In genomic region chr1:131224848-131225471, GRCm38 (mm10) we compare ENCODE assay signal across 12 mouse cellular contexts. TPM values are rescaled to one million over a fixed set of nuclear protein-coding genes. Genes with fewer than 3 reads are reported as not detected.
A peak's percentile ranks its signal among the peaks of the same experiment; 100 is the strongest.
DNase-seq lines count a peak whose midpoint lies in the region; ATAC-seq and TF ChIP-seq lines count a peak whose summit lies in the region.
"Had no signal": no experiment of that assay in that cellular context is flagged by ENCODE, and none has a peak within 500 bp of the region (broad histone marks: within the 10 kb centered on the region; RNA-seq: fewer than 3 reads in every experiment).

No protein-coding gene starts in this region.

- no peaks in the 10 kb centered on the region for H3K27me3 ChIP-seq in embryonic facial prominence, embryonic 11.5 days (ENCODE audit: control insufficient read depth, insufficient read depth, low read length)
- no peaks in the 10 kb centered on the region for H3K27me3 ChIP-seq in embryonic facial prominence, embryonic 10.5 days (replicated peaks; ENCODE audit: low read depth, poor library complexity, severe bottlenecking)
- no peaks in the 10 kb centered on the region for H3K27me3 ChIP-seq in Patski
- no peaks in the 10 kb centered on the region for H3K27me3 ChIP-seq in kidney, adult 2 months (replicated peaks; ENCODE audit: control insufficient read depth, insufficient read depth, low read length)
- no peaks in the 10 kb centered on the region for H3K27me3 ChIP-seq in limb, embryonic 14.5 days (ENCODE audit: control insufficient read depth, insufficient read depth, low read length)
- H3K27me3 ChIP-seq in liver, embryonic 11.5 days (replicated peaks; ENCODE audit: control insufficient read depth, insufficient read depth, low read length): no peaks in the 10 kb centered on the region
- H3K27me3 ChIP-seq in forebrain, postnatal 0 days (ENCODE audit: insufficient read depth, low read length): no peaks in the 10 kb centered on the region

- H3K36me3 ChIP-seq in embryonic facial prominence, embryonic 11.5 days (replicated peaks; ENCODE audit: control insufficient read depth, insufficient read depth, low read depth, low read length): no peaks in the 10 kb centered on the region
- no peaks in the 10 kb centered on the region for H3K36me3 ChIP-seq in embryonic facial prominence, embryonic 10.5 days (replicated peaks)
- no peaks in the 10 kb centered on the region for H3K36me3 ChIP-seq in kidney, adult 2 months (ENCODE audit: control insufficient read depth, insufficient read depth, low read length)
- no peaks in the 10 kb centered on the region for H3K36me3 ChIP-seq in limb, embryonic 14.5 days (ENCODE audit: control insufficient read depth, insufficient read depth, low read length)
- no peaks in the 10 kb centered on the region for H3K36me3 ChIP-seq in liver, embryonic 11.5 days (ENCODE audit: control insufficient read depth, insufficient read depth, low read length)
- no peaks in the 10 kb centered on the region for H3K36me3 ChIP-seq in forebrain, postnatal 0 days (ENCODE audit: insufficient read depth)

- 75% methylated on average over 12 of the region's 12 CpGs for WGBS in embryonic facial prominence, embryonic 11.5 days
- 65% methylated on average over 12 of the region's 12 CpGs for WGBS in embryonic facial prominence, embryonic 10.5 days
- WGBS in kidney, adult 2 months: 32% methylated on average over 12 of the region's 12 CpGs
- 73% methylated on average over 12 of the region's 12 CpGs for WGBS in limb, embryonic 14.5 days
- WGBS in liver, embryonic 11.5 days: 75% methylated on average over 12 of the region's 12 CpGs
- WGBS in forebrain, postnatal 0 days: 69% methylated on average over 12 of the region's 12 CpGs

- H3K9me3 ChIP-seq in embryonic facial prominence, embryonic 11.5 days (replicated peaks; ENCODE audit: control insufficient read depth, low read length): no peaks in the 10 kb centered on the region
- H3K9me3 ChIP-seq in embryonic facial prominence, embryonic 10.5 days: no peaks in the 10 kb centered on the region
- H3K9me3 ChIP-seq in limb, embryonic 14.5 days (ENCODE audit: control insufficient read depth, low read length): no peaks in the 10 kb centered on the region
- H3K9me3 ChIP-seq in liver, embryonic 11.5 days (ENCODE audit: control insufficient read depth, low read length): no peaks in the 10 kb centered on the region
- H3K9me3 ChIP-seq in forebrain, postnatal 0 days (ENCODE audit: low read length): no peaks in the 10 kb centered on the region
- H3K9me3 ChIP-seq: heart, embryonic 10.5 days had no signal

- TF ChIP-seq CTCF in Patski (IDR thresholded peaks at IDR 0.05): no peak
- TF ChIP-seq CTCF in kidney, adult 2 months (conservative IDR thresholded peaks at IDR 0.05; ENCODE audit: insufficient read depth, insufficient read length, low read depth, low read length): no peak
- no peak for TF ChIP-seq CTCF in forebrain, postnatal 0 days (IDR thresholded peaks at IDR 0.05; ENCODE audit: low read depth)

- no peak overlapping the region for H3K9ac ChIP-seq in embryonic facial prominence, embryonic 11.5 days (replicated peaks; ENCODE audit: low read length)
- no peak overlapping the region for H3K9ac ChIP-seq in limb, embryonic 14.5 days (ENCODE audit: low read depth, low read length, severe bottlenecking)
- no peak overlapping the region for H3K9ac ChIP-seq in liver, embryonic 11.5 days (ENCODE audit: low read depth, low read length)
- H3K9ac ChIP-seq in forebrain, postnatal 0 days: no peak overlapping the region

- POLR2A ChIA-PET in Patski (lab: Charles Lee): interaction anchor here (0.7 kb wide), 2 partner anchors 10 to 65 kb away, joined by 3 read pairs; no protein-coding TSS in a partner anchor

- in situ Hi-C loops in Patski (cut with MboI; ENCODE audit: low pct_unique_long_range_greater_than_20kb): no loop called here

- no peak overlapping the region for H3K4me3 ChIP-seq in embryonic facial prominence, embryonic 11.5 days (ENCODE audit: low read depth, low read length)
- no peak overlapping the region for H3K4me3 ChIP-seq in embryonic facial prominence, embryonic 10.5 days
- no peak overlapping the region for H3K4me3 ChIP-seq in kidney, adult 2 months (ENCODE audit: insufficient read depth, low read depth, low read length)
- H3K4me3 ChIP-seq in limb, embryonic 14.5 days (replicated peaks; ENCODE audit: low read length): no peak overlapping the region
- H3K4me3 ChIP-seq in liver, embryonic 11.5 days (ENCODE audit: low read depth, low read length): no peak overlapping the region
- H3K4me3 ChIP-seq in forebrain, postnatal 0 days (ENCODE audit: low read depth, low read length): no peak overlapping the region
- H3K4me3 ChIP-seq: heart, embryonic 10.5 days had no signal

- no peak overlapping the region for H3K4me2 ChIP-seq in embryonic facial prominence, embryonic 11.5 days (ENCODE audit: low read depth, low read length)
- no peak overlapping the region for H3K4me2 ChIP-seq in limb, embryonic 14.5 days (replicated peaks; ENCODE audit: low read depth, low read length, severe bottlenecking)
- no peak overlapping the region for H3K4me2 ChIP-seq in liver, embryonic 11.5 days
- H3K4me2 ChIP-seq in forebrain, postnatal 0 days (ENCODE audit: low read depth): no peak overlapping the region

- H3K4me1 ChIP-seq in embryonic facial prominence, embryonic 11.5 days (ENCODE audit: control insufficient read depth, insufficient read depth, low read length): no peaks in the 10 kb centered on the region
- 0 out of 2 replicates have a peak, but pooled peaks cover 3% of the 10 kb centered on the region for H3K4me1 ChIP-seq in embryonic facial prominence, embryonic 10.5 days
- no peaks in the 10 kb centered on the region for H3K4me1 ChIP-seq in kidney, adult 2 months (ENCODE audit: control insufficient read depth, insufficient read depth, low read length)
- no peaks in the 10 kb centered on the region for H3K4me1 ChIP-seq in limb, embryonic 14.5 days (ENCODE audit: control insufficient read depth, insufficient read depth, low read length)
- H3K4me1 ChIP-seq in liver, embryonic 11.5 days (replicated peaks; ENCODE audit: control insufficient read depth, insufficient read depth, low read length): no peaks in the 10 kb centered on the region
- H3K4me1 ChIP-seq in forebrain, postnatal 0 days (ENCODE audit: insufficient read depth): no peaks in the 10 kb centered on the region

- no peak for DNase-seq in embryonic facial prominence, embryonic 11.5 days (ENCODE audit: low spot score)
- DNase-seq in embryonic facial prominence, embryonic 10.5 days (ENCODE audit: low spot score): no peak
- no peak for DNase-seq in Patski (ENCODE audit: low read depth, low spot score)
- peak; percentile 67 for DNase-seq in kidney, adult 2 months
- no peak for DNase-seq in limb, embryonic 14.5 days (ENCODE audit: low spot score)
- no peak for DNase-seq in left cerebral cortex, adult 11 months (ENCODE audit: low spot score)
- no peak for DNase-seq in liver, embryonic 11.5 days (ENCODE audit: low spot score)
- no peak for DNase-seq in forebrain, postnatal 0 days
- DNase-seq: cerebellum, adult 11-12 months; liver; lung, postnatal 36 days had no signal

- TF ChIP-seq POLR2A in kidney, adult 2 months (IDR thresholded peaks at IDR 0.05; ENCODE audit: low read depth, low read length): no peak
- no peak for TF ChIP-seq POLR2A in limb, embryonic 14.5 days (IDR thresholded peaks at IDR 0.05; ENCODE audit: borderline replicate concordance, extremely low read depth, insufficient read depth, insufficient read length)

- 0 out of 2 replicates have a peak, but pooled peaks have one; percentile 29 for ATAC-seq in embryonic facial prominence, embryonic 11.5 days (replicated peaks; ENCODE audit: insufficient number of reproducible peaks, low FRiP score, low TSS enrichment, low read depth)
- ATAC-seq in Patski: peak; percentile 77
- ATAC-seq in limb, embryonic 14.5 days (ENCODE audit: low FRiP score, low read depth): 0 out of 2 replicates have a peak, but pooled peaks have one; percentile 30
- no peak for ATAC-seq in liver, embryonic 11.5 days (replicated peaks; ENCODE audit: low FRiP score)
- ATAC-seq in forebrain, postnatal 0 days: no peak

- no peak overlapping the region for H3K27ac ChIP-seq in embryonic facial prominence, embryonic 11.5 days (replicated peaks; ENCODE audit: low read depth, low read length)
- H3K27ac ChIP-seq in embryonic facial prominence, embryonic 10.5 days (replicated peaks): no peak overlapping the region
- no peak overlapping the region for H3K27ac ChIP-seq in kidney, adult 2 months (ENCODE audit: insufficient read depth, low read depth, low read length)
- no peak overlapping the region for H3K27ac ChIP-seq in limb, embryonic 14.5 days (replicated peaks; ENCODE audit: low read depth, low read length)
- no peak overlapping the region for H3K27ac ChIP-seq in liver, embryonic 11.5 days (ENCODE audit: low read depth, low read length)
- no peak overlapping the region for H3K27ac ChIP-seq in forebrain, postnatal 0 days (ENCODE audit: low read depth, low read length)
- H3K27ac ChIP-seq: heart, embryonic 10.5 days had no signal

- CTCF ChIA-PET in Patski (lab: Charles Lee): interaction anchor here (1.0 to 1.7 kb wide), 4 partner anchors 10 to 43 kb away, joined by 3 to 11 read pairs (median 4); no protein-coding TSS in a partner anchor

RNA-seq across cellular contexts. Expression of gene Rassf5, which starts 20.1 kb away (rescaled TPM):
- 0.89 and 1.1 TPM in 2 replicates for polyA plus RNA-seq in embryonic facial prominence, embryonic 11.5 days (2014; fragmentation: Nextera tagmentation; extraction: Ambion mirVana)
- polyA plus RNA-seq in embryonic facial prominence, embryonic 10.5 days (2016; fragmentation: Nextera tagmentation; extraction: Ambion mirVana): 1.2 and 1.3 TPM in 2 replicates
- 9.5 TPM for polyA plus RNA-seq in Patski (2021)
- 3.8 and 5.7 TPM in 2 replicates for polyA plus RNA-seq in kidney, adult 2 months (2012; rRNA removed)
- 3.2 and 3.8 TPM in 2 replicates for polyA plus RNA-seq in limb, embryonic 14.5 days (2012; rRNA removed)
- polyA plus RNA-seq in limb, embryonic 14.5 days (2014; fragmentation: Nextera tagmentation; extraction: Ambion mirVana): 3.1 and 3.2 TPM in 2 replicates
- polyA plus RNA-seq in liver, embryonic 11.5 days (2014; fragmentation: Nextera tagmentation; extraction: Ambion mirVana): 3.7 and 4.1 TPM in 2 replicates
- 2.2 and 6.7 TPM in 2 replicates for total RNA-seq in forebrain, postnatal 0 days (2014; rRNA removed)
- polyA plus RNA-seq in forebrain, postnatal 0 days (2015; fragmentation: Nextera tagmentation; extraction: Ambion mirVana): 1.6 and 2.7 TPM in 2 replicates

RNA-seq across cellular contexts. Expression of gene Ikbke, which starts 54.4 kb away (rescaled TPM):
- polyA plus RNA-seq in embryonic facial prominence, embryonic 11.5 days (2014; fragmentation: Nextera tagmentation; extraction: Ambion mirVana): 0.49 and 1.7 TPM in 2 replicates
- 0.94 and 1.6 TPM in 2 replicates for polyA plus RNA-seq in embryonic facial prominence, embryonic 10.5 days (2016; fragmentation: Nextera tagmentation; extraction: Ambion mirVana)
- 21.3 TPM for polyA plus RNA-seq in Patski (2021)
- 7.6 and 10.5 TPM in 2 replicates for polyA plus RNA-seq in kidney, adult 2 months (2012; rRNA removed)
- 13.4 and 13.8 TPM in 2 replicates for polyA plus RNA-seq in limb, embryonic 14.5 days (2012; rRNA removed)
- polyA plus RNA-seq in limb, embryonic 14.5 days (2014; fragmentation: Nextera tagmentation; extraction: Ambion mirVana): 4.2 and 6.6 TPM in 2 replicates
- 3.9 and 4.7 TPM in 2 replicates for polyA plus RNA-seq in liver, embryonic 11.5 days (2014; fragmentation: Nextera tagmentation; extraction: Ambion mirVana)
- 1.9 and 2.6 TPM in 2 replicates for total RNA-seq in forebrain, postnatal 0 days (2014; rRNA removed)
- polyA plus RNA-seq in forebrain, postnatal 0 days (2015; fragmentation: Nextera tagmentation; extraction: Ambion mirVana): 0.65 and 0.73 TPM in 2 replicates

Comparison
In these comparisons a context has a peak if more than half of its experiments do, and no peak if none do; other contexts are left out.
1. ATAC-seq: peak in embryonic facial prominence, embryonic 11.5 days (single experiment), Patski (single experiment) and limb, embryonic 14.5 days (single experiment); none in liver, embryonic 11.5 days (single experiment) and forebrain, postnatal 0 days (single experiment).